Mouse (Mus musculus) ES-E14 (cell line): ENCODE measurements at regions not wholly inside any gene's neighbourhood (a gene's known extent, or its start where the extent isn't known, plus 50 kb on each side); places are given as distances from the start of the nearest gene placed in this dataset.

ENCODE experiments used
- CHD2 ChIP-seq: IDR thresholded peaks from 2 replicates; pipeline ENCODE4 v1.6.1; 2014; ENCODE audit warnings: mild to moderate bottlenecking, low read depth, low read length, inconsistent platforms
- MAFK ChIP-seq: IDR thresholded peaks from 2 replicates; pipeline ENCODE4 v1.6.1; 2014; ENCODE audit warnings: mild to moderate bottlenecking, low read depth, low read length, inconsistent platforms; ENCODE audit not compliant: insufficient read depth
- ZNF384 ChIP-seq: IDR thresholded peaks from 2 replicates; pipeline ENCODE4 v1.6.1; 2012; ENCODE audit warnings: low read depth, low read length, inconsistent platforms

GRCm38 (mm10) chr19:21140456-21140855 is 131.6 kb upstream of the Zfand5 start:
- TF ChIP-seq MAFK (no peak), ZNF384 (no peak), CHD2 (no peak)
